Mouse (Mus musculus): ENCODE data around the gene Gm8024. TPM values are rescaled to one million over a fixed set of nuclear protein-coding genes. Genes with fewer than 3 reads are reported as not detected.
"Not testable (repeated sequence)": the region's sequence is repeated elsewhere in the genome, so short reads cannot be mapped to it uniquely, and the experiment has no call there.

Gm8024 gene
- total RNA-seq (2015; ENCODE audit: low replicate concordance) (not detected in 2 replicates), total RNA-seq (2017; ENCODE audit: low replicate concordance) (not detected in 2 replicates)

- ATAC-seq (replicated peaks; ENCODE audit: low FRiP score, poor library complexity, severe bottlenecking) = not testable (repeated sequence)
Observed at GRCm38 (mm10) chr14:42524182-42524581, at the start of gene Gm8024. TSS of gene Gm8024 (minus strand) at chr14:42524282.

GRCm38 (mm10) chr14:42543170-42543701 is 19.2 kb upstream of the Gm8024 start:
- not testable (repeated sequence) for ATAC-seq (replicated peaks; ENCODE audit: low FRiP score, poor library complexity, severe bottlenecking)

GRCm38 (mm10) chr14:42542316-42543169 is 18.5 kb upstream of the Gm8024 start:
- not testable (repeated sequence) for ATAC-seq (replicated peaks; ENCODE audit: low FRiP score, poor library complexity, severe bottlenecking)

GRCm38 (mm10) chr14:42502249-42502648 is 21.8 kb downstream of the Gm8024 start, which contains the start of gene Gm8020:
TSS of gene Gm8020 (minus strand) at chr14:42502349.
- ATAC-seq (replicated peaks; ENCODE audit: low FRiP score, poor library complexity, severe bottlenecking) = not testable (repeated sequence)

Other genes starting within 250 kb of the Gm8024 start
- gene Gm9611, start 226.9 kb downstream of the Gm8024 start, total RNA-seq (2015; ENCODE audit: low replicate concordance) = not detected in 2 replicates
- not detected in 2 replicates for gene Gm9611, start 226.9 kb downstream of the Gm8024 start, total RNA-seq (2017; ENCODE audit: low replicate concordance)
- not detected in 2 replicates for gene Gm7995, start 214.1 kb downstream of the Gm8024 start, total RNA-seq (2015; ENCODE audit: low replicate concordance)
- gene Gm7995, start 214.1 kb downstream of the Gm8024 start, total RNA-seq (2017; ENCODE audit: low replicate concordance) = not detected in 2 replicates
- gene Gm8005, start 84.6 kb downstream of the Gm8024 start, total RNA-seq (2015; ENCODE audit: low replicate concordance) = not detected in 2 replicates
- gene Gm8005, start 84.6 kb downstream of the Gm8024 start, total RNA-seq (2017; ENCODE audit: low replicate concordance) = not detected in 2 replicates
- gene Gm8011, start 60.4 kb downstream of the Gm8024 start, total RNA-seq (2015; ENCODE audit: low replicate concordance) = not detected in 2 replicates
- gene Gm8011, start 60.4 kb downstream of the Gm8024 start, total RNA-seq (2017; ENCODE audit: low replicate concordance) = not detected in 2 replicates
- gene Gm8020, start 21.9 kb downstream of the Gm8024 start, total RNA-seq (2015; ENCODE audit: low replicate concordance) = not detected in 2 replicates
- not detected in 2 replicates for gene Gm8020, start 21.9 kb downstream of the Gm8024 start, total RNA-seq (2017; ENCODE audit: low replicate concordance)
- not detected in 2 replicates for gene Gm17124, start 75.6 kb upstream of the Gm8024 start, total RNA-seq (2015; ENCODE audit: low replicate concordance)
- not detected in 2 replicates for gene Gm17124, start 75.6 kb upstream of the Gm8024 start, total RNA-seq (2017; ENCODE audit: low replicate concordance)
- not detected in 2 replicates for gene Gm3633, start 117.6 kb upstream of the Gm8024 start, total RNA-seq (2015; ENCODE audit: low replicate concordance)
- gene Gm3633, start 117.6 kb upstream of the Gm8024 start, total RNA-seq (2017; ENCODE audit: low replicate concordance) = not detected in 2 replicates
- gene Gm10378, start 131.7 kb upstream of the Gm8024 start, total RNA-seq (2015; ENCODE audit: low replicate concordance) = not detected in 2 replicates
- gene Gm10378, start 131.7 kb upstream of the Gm8024 start, total RNA-seq (2017; ENCODE audit: low replicate concordance) = not detected in 2 replicates
- not detected in 2 replicates for gene Gm3015, start 244.5 kb upstream of the Gm8024 start, total RNA-seq (2015; ENCODE audit: low replicate concordance)
- not detected in 2 replicates for gene Gm3015, start 244.5 kb upstream of the Gm8024 start, total RNA-seq (2017; ENCODE audit: low replicate concordance)